Mouse (Mus musculus) right cerebral cortex, adult 18-20 months (tissue): Measurements from ENCODE around the gene Etv5.

ENCODE experiments used
- DNase-seq: peaks from one replicate; pipeline ENCODE4 v3.0.0; 2022; ENCODE audit warnings: mixed read lengths

The Etv5 gene

DNA sequence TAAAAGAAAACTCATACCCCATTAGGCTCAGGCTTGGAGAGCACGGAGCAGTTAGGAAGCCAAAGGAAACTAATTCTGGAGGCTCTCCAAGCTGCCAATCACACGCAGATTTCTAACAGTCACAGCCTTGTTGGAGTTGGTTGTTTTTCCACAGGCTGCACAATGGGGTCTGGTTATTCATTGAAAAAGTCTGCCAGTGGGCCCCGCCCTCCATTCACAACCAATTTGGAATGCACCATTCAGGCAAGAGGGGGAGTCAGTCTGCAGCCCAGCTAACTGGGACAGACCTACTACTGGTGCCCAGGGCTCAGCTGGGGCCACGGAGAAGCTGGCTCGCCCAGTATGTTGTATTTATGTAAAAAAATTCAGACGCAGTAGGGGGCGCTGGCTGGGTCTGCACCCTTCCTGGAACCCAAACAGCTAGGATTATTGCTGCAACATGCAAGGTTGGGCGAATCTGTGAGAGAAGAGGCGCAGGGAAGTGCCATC lies 10.6 kb downstream of the Etv5 start:
- peak; percentile 87 for DNase-seq

DNA sequence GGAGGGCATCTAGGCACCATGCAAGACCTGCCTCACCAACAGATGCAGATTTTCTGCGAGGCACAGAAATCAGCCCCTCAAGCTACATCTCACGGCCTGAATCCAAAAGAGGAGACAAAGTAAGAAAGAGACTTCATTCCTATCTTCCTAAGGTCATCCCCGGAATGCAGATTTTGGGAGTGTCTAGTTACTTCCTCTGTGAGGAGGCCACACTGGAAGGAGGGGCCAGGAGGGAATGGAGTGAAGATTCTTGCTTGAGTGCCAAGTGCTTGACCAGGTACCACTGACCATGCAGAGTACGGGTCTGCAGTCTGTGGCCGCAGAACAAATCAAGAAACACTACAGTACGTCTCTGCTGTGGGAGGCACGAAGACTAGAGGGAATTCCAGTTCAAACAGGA lies 12.7 kb downstream of the Etv5 start:
- DNase-seq: no peak

DNA sequence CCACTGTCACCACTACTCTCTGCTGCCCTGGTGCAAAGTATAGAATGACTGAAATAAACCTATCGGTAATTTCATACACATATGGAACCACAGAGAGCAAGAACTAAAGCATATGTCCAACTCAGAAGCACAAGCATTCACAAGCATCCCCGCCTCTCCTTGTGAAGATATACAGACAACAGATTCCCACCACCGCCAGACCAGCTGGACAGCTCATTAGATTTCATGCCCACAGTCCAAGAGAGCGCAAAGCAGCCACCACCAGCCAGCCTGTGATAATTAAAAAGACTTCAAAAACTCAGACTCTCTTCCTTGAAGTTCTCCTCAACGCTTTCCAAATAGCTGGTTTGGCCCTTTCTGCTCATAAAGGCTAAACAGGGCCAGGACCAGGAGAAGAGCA lies 17.3 kb downstream of the Etv5 start:
- peak; percentile 28 for DNase-seq

DNA sequence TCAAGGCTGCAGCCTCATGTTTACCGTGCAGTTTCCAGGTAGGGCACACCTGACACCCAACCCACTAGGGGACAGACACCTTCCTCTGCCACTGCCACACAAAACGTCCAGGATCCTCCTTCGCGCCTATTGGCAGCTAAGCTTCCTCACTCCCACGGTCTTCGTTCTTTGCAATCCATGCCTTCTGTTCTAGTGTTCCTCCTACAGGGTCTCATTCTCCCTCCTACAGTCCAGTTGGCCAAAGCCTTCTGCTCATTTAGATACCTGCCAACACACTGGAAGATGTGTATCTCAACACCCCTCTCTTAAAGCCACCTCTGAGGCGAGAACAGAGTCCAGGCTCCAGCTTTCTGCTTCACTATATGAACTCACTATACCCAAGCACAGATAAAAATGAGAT lies 21.6 kb downstream of the Etv5 start:
- DNase-seq: peak; percentile 76

DNA sequence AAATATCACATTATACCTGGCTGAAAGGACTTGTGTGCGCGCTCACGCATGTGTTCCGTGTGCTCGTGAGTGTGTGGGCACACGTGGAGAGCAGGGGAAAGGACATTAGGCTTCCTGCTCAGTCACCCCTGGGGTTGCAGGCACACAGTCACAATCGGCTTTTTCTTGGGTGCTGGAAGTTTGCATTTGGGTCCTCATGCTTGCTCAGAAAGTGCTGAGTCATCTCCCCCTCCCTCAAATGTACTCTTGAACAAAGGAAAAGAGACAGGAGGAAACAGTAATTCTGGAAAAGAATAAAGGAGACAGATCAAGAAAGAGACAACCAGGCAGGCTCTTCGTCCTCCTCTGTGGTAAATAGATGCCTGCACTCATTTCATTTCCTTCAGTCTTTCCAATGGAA lies 22.5 kb downstream of the Etv5 start:
- no peak for DNase-seq

DNA sequence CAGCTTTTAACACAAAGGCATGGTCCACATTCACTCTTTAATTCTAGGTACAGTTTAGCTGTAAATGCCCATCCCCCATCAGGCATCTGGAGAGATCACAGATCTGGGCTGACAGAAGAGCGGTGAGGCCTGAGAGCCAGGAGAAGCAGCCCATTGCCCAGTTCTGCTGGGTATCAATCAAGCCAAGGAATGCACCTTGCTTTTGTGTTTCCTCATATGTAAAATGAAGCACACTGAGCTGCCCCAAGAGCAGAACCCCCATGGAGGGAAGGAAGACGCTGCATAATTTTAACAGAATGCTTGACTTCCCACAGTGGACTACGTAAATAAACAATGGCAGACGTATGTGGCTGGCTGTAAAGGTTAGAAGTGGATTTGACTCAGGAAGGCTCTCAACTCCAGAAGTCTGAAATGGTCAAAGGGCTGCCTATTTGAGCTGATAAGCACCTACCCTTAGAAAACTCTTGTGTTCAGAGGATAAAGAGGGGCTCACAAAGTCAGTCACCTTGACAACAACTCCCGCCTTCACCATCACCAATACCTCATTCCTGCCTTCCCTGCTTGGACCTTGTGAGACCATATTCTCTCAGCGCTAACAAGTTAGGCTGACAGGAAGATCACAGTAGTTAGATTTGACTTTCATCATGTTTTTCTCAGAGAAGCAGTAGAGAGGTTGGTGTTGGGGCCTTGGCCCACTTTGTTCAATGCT lies 23.2 kb downstream of the Etv5 start:
- DNase-seq: no peak

DNA sequence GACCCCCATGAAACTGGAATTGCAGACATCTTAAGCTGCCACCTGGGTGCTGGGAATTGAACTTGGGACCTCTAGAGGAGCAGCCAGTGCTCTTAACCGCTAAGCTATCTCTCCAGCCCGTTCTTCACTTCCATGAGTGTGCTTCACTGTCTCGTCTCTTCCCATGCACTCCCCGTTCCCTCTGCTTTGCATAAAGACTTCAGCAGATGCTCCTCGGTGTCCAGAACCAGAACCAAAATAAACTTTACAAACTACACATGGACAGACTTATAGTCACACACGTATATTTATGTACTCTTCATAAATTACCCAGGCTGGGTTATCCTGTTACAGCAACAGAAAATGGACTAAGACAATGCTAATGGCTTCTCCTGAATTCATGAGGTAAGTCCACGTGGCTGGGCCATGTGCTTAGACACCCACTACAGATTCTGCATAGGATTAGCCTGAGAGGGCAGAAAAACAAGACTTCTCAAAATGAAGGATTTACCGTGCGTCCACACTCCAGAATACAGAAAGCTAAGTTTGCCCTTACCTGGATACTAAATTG lies 25.2 kb downstream of the Etv5 start:
- peak; percentile 42 for DNase-seq

DNA sequence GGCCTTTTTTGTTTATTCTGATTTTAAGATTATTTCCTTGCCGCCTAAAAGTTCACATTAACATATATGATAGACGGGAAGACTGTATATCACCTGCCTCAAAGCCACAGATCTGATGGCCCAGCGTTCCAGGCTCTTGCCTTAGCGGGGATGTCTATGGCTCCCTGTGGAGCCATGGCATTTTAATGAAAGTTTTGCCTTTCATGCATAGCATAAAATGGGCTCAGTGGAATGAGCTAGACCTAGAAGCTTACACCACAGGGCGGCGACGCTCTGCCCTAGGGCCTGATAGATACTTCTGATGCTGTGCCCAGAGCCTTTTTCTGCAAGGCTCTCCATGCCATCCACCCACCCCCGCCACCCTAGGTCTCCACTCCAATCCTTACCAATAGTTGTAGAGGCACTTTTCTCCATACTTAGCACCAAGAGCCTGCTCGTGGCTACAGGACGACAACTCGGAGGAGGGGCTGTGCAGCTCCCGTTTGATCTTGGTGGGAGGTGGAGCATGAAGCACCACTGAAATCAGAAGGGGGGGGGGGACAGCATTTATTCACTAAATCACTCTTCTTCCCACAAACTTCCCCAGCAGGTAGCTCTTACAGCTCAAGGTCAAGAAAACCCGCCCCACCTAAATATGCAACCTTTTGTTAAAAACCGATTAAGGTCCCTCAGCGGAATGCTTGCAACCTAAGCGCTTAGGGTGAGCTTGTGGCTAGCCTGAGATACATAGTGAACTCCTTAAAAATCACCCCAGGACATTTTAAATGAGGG lies 26.9 kb downstream of the Etv5 start:
- DNase-seq: no peak

DNA sequence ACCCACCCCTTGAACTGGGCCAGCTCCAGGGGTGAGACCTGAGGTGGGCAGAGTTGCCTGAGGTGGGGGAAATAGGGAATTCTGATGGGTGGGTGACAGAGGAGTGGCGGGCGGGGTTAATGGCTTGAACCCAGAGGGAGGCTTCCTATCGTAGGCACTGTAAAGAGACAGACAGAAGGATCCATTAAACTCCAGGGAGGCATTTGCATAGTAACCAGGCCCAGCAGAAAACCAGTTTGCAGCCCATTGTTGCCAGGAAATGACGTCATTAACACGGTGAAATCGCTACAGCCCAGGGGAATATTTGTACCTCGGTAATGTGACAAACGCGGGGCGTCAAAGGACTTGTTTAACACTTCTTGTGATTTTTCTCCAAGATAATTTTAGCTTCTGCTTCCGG lies 27.8 kb downstream of the Etv5 start:
- DNase-seq: no peak

DNA sequence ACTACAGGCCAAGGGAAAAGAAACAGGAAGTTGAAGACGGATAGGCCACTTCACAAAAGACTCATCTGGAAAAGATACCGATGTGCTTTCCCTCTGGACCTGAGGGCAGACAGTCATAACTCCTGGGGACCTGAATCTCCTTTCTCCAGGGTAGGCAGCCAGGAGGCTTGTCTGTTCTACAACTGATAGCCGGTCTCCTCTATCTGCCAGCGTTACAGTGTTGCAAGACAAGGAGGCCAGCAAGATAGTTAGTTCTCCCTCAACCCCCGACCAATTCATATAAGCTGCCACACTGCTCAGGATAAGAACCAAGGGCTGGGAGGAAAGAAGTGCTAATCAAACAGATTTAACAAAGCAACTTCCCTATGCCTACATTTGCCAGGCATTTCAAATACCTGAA lies 29.5 kb downstream of the Etv5 start:
- no peak for DNase-seq

DNA sequence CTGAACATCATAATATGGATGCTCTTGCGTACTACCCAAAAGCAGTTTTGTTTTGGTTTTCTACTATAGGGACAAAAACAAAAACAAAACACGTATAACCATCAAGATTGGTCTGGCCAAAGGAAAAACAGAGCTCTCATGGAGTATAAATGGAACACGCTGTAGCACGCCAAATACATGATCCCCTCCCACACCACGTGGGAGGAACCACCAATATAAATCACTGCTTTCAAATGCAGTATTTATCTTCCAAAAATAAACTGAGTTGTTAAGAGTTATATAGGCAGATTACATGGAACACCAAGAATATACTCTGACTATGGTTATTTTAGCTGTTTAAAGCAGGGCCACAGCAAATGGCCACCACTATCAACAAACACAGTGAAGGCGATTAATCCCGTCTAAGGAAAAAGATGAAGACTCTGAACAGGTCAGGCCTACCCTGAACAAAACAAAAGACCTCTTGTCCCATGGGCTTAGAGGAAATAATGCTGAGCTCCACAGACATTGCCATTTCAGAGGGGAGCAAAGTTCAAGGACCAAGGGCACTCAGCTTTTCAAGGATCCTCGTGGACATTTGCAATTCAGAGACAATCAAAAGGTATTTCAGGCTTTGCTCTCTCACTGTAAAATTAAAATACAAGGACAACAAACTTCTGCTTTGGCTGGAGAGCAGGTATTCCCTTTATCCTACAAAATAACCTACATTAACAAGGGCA lies 30.7 kb downstream of the Etv5 start:
- peak; percentile 53 for DNase-seq

DNA sequence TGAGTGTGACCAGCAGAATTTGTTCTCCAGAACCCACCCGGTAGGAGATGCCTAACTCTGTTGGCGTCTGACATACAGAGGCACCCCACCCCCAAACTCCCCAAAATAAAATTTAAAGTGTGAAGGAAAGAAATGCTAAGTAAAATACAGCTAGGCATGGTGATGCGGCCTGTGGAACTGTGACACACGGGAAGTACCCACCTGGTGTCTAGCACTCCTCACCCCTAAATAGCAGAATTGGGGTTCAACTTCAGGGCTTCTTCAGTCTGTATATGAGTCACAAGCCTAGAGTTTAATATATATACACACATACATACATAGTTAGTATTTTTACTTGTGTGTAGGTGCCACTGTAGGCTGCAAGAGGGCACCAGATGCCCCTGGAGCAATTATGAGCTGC lies 32.8 kb downstream of the Etv5 start:
- no peak for DNase-seq

DNA sequence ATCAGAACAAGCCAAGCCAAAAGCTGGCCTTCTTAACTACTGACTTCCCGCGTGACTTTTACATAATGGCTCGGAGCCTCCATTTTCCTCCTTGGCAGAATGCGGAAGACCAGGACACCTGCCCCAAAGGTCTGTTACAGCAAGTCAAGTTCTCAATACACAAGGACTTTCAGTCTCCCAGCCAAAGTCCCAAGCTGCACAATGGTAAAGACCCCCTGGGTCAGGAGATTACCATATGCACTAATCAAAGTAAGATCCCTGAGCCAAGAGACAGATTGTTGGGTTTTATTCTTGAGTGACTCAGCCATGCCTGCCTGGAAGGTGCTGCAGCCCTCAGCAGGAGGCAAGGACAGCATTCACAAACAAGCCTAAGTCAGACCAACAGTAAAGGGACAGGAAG lies 33.5 kb downstream of the Etv5 start:
- no peak for DNase-seq

DNA sequence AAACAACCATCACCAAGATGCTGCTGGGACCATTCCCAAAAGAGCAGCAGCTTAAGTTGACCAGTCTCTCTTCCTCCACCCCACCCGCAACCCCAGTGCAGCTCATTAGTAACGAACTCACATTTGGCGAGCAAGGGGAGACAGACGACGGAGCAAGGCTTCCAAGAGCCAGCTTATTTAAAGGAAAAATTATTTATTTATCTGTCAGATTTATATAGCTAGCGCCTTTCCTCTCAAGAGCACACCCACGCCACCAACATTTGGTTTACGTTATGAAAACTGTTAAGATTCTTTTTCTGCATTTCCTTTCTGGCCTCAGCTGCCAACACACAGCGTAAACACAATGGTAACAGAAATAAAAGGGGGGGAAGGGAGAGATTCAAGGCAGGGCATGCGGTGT lies 34.0 kb downstream of the Etv5 start:
- no peak for DNase-seq

DNA sequence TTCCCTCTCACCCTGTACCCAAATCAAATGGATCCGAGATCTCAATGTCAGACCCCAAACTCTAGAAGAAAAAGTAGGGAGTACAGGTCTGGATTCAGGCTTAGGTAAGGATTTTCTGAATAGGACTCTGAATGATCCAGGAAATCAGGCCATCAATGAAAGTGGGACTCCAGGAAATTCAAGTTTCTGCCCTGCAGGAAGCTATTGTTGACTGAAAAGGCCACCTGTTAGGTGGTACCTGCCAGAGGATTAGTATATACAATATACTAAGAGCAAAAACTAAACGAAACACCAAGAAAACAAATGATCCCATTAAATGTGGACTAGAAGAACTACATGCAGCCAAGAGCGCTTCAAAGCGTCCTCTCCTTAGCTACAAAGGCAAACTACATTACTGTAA lies 35.8 kb downstream of the Etv5 start:
- no peak for DNase-seq

DNA sequence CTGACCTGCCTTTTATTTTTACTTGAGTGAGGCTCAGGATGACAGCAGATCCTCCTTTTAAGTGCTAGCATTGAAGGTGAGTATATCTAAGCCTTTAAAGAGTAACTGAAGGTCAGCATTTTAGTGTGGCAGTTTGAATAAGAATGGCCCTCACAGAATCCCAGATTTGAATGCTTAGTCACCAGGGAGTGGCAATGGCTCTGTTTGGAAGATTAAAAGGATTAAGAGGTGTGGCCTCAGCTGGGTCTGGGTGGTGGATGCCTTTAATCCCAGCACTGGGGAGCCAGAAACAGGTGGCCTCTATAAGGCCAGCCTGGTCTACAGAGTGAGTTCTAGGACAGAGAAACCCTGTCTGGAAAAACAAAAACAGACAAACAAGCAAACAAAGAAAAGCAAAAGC lies 36.9 kb downstream of the Etv5 start:
- DNase-seq: no peak

DNA sequence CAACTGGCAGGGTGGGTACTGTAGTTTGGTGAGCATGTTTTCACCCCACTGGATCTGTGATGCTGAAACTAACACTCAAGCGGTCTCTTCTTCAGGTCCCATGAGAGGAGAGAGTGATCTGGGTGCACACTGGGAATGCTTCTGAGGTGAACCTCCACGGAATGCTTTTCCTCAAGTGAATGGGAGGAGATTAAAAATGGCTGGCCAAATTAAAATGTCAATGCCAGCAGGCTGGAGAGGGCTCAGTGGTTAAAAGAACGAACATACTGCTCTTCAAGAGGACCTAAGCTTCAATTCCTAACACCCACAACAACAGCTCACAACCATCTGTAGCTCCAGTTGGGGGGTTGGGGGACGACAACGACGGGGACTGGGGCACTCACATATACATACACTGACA lies 39.3 kb downstream of the Etv5 start:
- no peak for DNase-seq

DNA sequence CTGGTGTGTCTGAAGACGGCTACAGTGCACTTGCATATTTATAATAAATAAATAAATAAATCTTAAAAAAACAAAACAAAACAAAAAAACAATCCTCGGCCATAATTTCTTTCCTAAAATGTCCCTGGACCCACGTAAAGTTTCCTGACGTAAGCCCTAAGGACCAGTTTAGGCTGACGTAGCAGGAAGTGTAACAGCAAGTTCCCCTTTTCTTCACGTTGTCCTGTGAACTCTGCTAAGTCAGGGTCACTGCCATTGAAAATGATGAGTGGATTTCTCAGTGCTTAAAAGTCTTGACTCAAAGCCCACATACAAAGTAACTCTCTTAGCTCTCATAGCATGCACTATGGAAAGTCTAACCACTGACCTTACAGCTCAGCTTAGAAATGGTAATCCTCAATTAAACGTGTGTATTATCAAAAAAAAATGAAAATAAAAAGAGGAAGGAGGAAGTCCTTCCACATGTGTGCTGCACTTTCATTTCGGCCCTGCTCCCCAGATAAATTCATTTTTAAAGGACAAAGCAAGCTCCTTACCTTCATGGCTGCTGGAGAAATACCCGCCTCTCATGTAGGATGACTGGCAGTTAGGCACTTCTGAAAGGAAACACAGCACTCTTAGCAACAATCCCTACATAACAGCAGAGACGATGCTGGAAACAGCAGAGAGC lies 40.6 kb downstream of the Etv5 start:
- DNase-seq: no peak

DNA sequence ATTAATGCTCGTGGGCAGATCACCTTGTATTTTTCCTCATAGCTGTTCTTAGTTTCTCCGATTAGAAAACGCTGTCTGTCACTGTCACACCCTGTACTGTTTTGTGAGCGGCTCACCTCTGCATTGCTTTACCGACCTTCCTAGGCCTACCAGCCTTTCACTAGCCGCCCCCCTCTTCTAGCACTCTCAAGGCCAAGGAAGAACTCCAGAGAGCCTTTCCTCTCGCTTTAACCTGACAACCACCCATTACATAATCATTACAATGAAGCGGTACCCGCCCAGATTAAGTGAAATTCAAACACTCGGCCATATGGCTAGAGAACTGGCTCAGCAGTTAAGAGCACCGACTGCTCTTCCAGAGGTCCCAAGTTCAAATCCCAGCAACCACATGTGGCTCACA lies 41.2 kb downstream of the Etv5 start:
- DNase-seq: no peak

DNA sequence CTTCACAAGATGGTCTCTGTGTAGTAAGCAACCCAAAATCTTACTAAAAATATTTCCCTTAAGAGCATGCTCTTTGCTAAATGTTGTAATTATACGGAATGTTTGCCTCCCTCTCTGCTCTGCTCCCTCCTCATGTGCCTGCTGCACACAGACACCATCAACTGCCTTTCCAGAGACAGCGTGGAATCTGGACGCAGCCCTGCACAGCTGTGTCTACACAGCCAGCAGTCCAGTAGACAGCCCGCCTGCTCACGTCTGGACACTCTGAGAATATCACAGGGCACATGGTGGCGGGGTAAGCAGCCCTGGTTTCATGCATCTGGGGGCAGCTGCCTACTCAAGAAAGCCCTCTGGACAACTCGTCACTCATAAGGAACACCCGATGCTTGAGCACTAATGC lies 43.1 kb downstream of the Etv5 start:
- no peak for DNase-seq

DNA sequence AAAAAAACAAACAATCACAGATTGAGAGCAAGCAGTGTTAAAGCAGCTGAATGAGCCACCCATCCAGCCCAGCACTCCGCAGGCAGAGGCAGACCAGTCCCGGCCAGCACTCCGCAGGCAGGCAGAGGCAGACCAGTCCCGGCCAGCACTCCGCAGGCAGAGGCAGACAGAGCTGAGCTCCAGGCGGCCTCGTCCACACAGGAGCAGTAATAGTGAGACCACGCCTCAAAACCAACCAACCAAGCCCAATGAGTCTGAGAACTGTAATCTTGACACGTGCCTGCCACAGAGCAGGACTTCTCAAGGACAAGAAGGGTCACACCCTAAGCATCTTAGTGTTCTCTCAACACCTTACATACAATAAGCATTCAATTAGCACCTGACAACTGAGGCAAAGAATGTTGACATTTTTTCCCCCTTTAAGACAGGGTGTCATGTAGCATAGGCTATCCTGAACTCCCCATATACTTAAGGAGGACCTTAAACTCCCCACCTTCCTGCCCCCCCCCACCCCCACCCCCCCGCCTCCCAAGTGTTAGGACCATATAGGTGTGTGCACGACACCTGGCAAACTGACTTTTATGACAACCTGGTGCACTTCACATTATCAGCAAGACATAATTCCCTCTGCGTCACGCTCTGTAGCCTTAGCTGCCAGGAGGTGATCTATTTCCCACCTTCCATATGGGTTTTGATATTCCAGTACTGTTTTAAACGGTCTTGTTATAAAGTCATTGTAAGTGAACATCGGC lies 44.2 kb downstream of the Etv5 start:
- no peak for DNase-seq

DNA sequence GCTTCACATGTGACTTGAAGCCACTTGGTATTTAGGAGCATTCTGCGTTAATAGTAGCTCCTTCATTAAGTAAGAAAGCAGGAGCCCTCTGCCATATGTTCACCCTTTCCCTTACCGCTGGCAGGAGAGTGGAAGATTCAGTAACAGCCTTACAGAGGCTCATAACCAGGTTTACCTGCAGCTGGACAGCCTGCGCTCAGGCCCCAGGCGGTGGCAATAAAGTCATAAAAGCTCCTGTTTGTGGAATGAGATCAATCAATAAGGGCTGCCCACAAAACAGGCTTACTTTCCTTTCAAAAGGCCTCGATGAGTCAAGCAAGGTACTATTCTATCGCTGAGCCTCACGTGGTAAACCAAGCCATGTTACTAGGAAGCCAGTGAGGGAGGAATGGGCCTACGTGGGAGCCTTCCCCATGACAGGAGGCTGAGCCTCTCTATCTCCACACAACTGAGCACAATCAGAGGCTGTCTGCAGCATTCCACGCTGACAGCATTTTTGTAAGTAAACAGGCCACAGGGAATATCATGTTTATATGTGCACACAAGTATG lies 49.1 kb downstream of the Etv5 start:
- no peak for DNase-seq
